Mouse (Mus musculus) heart, adult 9 months (tissue): ENCODE results near the gene Syce3.

Experiments
- DNase-seq, 2 experiments: peaks; one replicate each; pipeline ENCODE4 v3.0.0; 2022; ENCODE audit warnings: low spot score in 2 of 2

Syce3 gene

DNA sequence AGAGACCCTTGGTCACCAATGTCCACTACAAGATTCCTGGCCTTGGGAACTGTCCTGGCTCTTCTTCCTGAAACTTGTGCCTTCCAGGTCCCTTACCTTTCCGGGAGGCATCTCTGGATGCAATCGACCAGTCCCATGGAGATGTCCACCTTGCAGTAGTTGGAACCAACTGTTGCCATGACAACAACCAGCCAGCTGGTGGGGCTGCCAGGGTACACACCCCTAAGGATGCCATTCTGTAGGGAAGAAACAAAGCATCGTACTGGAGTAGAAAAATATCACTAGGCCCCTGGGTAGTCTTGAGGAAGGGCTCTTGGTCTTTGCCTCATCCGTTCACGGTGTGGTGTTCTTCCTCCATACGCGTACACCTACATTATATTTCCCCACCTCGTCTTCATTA lies 14.3 kb upstream of the Syce3 start:
- no peak for DNase-seq

DNA sequence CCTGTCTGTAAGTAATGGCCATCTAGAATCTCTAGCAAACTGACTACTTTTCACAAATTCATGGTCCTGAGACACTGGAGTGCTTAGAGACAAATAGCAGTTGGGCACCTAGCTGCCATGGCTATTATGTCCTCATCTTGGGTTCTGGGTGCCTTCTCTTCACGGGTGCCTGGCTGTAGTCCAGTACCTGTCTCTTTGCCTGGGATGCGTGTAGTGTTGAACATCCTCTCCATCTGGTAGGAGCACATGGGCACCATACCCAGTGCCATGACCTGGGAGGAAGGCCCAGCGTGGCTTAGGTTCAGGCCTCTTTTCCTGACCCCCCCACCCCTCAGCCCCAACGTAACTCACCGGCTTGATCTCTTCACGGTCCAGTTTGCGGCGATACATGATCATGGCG lies 11.6 kb upstream of the Syce3 start:
- DNase-seq: no peak

- DNase-seq: peak; percentile 51 to 64
Observed at GRCm38 (mm10) chr15:89415282-89415681, 5.0 kb upstream of the Syce3 start.

DNA sequence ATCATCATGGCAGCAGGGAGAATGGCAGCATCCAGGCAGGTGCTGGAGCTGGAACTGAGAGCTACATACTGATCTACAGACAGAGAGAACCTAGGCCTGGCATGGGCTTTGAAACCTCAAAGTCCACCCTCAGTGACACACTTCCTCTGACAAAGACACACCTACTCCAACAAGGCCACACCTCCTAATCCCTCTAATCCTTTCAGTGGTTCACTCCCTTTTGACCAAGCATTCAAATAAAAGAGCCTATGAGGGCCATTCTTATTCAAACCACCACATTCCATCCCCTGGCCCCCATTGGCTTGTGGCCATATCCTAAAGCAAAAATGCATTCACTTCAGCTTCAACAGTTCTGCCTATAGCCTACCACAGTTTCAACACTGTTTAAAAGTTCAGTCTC lies 3.6 kb downstream of the Syce3 start:
- no peak for DNase-seq

- no peak for DNase-seq
Observed at GRCm38 (mm10) chr15:89404831-89405623, 5.3 kb downstream of the Syce3 start.

DNA sequence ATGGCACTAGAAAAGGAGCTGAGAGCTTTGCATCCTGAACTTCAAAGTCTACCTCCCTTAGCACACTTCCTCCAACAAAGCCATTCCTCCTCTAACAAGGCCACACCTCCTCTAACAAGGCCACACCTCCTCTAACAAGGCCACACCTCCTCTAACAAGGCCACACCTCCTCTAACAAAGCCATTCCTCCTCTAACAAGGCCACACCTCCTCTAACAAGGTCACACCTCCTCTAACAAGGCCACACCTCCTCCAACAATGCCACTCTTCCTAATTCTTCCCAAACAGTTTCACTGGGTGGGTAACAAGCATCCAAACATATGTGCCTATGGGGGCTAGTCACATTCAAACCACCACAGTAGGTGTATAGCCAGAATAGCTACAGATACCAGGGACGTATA lies 7.8 kb downstream of the Syce3 start:
- no peak for DNase-seq

GRCm38 (mm10) chr15:89399716-89400115 lies 10.6 kb downstream of the Syce3 start:
- DNase-seq: no peak

DNA sequence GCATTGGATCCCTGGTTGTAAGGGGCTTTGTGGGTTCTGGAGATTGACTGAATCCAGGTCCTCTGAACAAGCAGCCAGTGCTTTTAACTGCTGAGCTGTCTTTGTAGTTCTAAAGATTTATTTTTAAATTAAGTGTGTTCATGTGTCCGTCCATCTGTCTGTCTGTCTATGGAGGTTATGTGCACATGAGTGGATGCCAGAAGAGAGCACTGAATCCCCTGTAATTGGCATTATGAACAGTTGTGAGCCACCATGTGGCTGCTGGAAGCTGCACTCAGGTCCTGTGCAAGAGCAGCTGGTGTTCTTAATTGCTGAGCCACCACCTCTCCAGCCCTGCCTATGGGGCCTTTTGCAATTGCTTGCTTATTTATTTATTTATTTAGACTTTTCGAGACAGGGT lies 12.2 kb downstream of the Syce3 start:
- no peak for DNase-seq

- no peak for DNase-seq
Observed at GRCm38 (mm10) chr15:89396883-89397282, 13.4 kb downstream of the Syce3 start.

DNA sequence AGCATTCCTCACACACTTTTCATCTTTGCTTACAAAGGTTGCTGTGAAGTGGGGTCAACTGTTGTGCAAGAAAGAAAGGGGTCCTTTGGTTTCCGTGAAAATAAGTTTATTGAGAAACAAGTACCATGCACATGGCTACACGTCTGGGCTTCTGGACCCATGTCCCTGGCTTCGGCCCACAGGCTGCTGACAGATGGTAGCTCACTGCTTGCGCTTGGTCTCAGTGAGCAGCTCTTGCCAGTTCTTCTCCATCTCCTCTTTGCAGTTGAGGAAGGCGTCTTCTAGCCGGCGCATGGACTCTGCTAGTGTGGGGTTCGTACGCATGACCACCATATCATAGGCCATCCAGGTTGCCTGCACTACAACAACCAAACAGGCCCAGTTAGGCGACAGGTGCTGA lies 20.2 kb downstream of the Syce3 start:
- DNase-seq: no peak

DNA sequence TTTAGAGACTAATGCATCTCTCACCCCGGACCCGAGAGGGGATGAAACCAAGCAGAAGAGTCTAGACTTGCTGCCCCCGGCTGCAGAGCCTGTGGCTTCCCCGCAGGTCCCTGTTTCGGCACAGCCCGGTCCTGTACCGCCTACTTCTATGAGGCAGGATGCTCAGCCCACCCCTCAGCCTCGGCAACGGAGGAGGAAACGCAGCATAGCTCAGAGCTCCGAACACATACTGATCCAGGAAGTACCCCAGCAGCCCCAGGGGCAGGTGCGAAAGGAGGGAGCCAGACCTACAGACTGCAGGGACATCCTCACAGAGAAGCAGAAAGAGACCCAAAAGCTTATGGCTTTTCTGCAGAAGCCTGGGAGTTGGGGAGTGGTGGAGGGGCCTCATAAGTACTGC lies 23.2 kb downstream of the Syce3 start:
- no peak for DNase-seq

- no peak for DNase-seq
Observed at GRCm38 (mm10) chr15:89384617-89385016, 25.7 kb downstream of the Syce3 start, which contains the start of gene Klhdc7b. Gene Klhdc7b (plus strand): TSS chr15:89384917.

GRCm38 (mm10) chr15:89379429-89379828 lies 30.9 kb downstream of the Syce3 start:
- DNase-seq: no peak

DNA sequence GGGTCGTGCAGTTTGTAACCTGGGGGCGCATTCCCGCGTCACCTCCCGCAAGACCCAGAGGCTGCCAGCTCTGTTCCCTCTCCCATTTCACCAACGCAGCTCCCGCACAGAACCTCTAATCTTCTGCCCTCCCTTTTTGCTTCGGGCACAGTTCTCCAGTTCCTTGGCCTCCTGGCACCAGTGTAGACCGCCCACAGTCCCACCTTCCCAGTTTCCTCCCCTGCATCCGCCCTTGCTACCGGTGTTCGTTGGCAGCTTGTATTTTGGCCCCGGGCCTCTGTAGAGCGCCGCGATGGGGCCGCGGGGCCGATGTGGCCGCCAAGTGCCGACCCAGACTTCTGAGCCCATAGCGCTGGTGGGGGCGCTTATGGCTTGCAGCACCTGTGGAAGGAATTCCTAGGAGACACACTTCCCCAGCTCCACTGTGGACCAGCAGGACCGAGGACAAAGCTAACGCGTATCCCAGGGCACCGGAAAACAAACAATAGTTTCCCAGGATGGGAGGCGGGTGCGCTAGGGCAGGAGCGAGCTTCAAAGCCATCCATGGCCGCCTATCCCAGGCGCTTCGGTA lies 31.4 kb downstream of the Syce3 start, which contains the start of gene Odf3b:
Odf3b (minus strand) TSS at position 452 of the 571 bp plus-strand sequence.
- peak; percentile 69 to 72 for DNase-seq

- no peak for DNase-seq
Observed at GRCm38 (mm10) chr15:89377938-89378828, 32.1 kb downstream of the Syce3 start.

DNA sequence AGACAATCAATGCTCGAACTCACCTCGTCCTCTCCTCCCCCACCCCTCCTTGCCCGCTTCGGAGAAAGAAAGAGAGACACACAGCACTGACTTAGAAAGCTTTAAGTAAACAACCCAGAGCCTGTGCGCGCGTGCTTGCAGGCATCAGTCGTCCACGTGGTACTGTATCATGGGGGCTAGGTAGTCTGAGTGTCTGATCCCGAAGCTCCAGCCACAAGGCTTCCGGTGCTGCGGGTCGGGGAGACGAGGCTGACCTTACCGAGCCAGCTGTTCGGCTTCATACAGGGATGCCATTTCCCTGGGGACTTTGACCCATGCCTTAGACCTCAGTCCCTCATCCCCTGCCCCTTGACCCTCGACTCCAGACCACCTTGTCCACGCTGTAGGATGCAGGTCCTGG lies 32.9 kb downstream of the Syce3 start:
- DNase-seq: no peak

- DNase-seq: no peak
Observed at GRCm38 (mm10) chr15:89376957-89377356, 33.3 kb downstream of the Syce3 start, which contains the start of gene Tymp. Gene Tymp (minus strand): TSS chr15:89377039.

GRCm38 (mm10) chr15:89376040-89376439 lies 34.3 kb downstream of the Syce3 start:
- DNase-seq: no peak

GRCm38 (mm10) chr15:89374801-89375534 lies 35.3 kb downstream of the Syce3 start:
- DNase-seq: no peak

DNA sequence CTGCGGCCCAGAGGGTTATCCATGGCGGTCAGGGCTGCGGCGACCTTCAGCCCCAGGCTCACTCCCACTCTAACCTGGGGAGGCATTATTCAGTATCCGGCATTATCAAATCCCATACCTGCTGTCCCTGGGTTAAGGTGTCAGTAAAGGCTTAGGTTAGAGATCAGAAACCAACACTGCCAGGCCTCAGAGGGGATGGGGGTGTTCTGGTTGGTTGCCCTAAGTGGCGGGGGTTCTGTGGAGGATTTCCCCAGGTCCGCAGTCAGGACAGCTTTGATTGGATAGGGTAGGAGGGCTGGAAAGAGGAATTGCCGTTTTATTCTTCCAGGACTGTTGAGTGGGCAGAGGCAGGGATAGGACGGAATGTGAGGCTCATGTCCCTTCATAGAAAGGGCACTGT lies 36.0 kb downstream of the Syce3 start:
- DNase-seq: no peak

DNA sequence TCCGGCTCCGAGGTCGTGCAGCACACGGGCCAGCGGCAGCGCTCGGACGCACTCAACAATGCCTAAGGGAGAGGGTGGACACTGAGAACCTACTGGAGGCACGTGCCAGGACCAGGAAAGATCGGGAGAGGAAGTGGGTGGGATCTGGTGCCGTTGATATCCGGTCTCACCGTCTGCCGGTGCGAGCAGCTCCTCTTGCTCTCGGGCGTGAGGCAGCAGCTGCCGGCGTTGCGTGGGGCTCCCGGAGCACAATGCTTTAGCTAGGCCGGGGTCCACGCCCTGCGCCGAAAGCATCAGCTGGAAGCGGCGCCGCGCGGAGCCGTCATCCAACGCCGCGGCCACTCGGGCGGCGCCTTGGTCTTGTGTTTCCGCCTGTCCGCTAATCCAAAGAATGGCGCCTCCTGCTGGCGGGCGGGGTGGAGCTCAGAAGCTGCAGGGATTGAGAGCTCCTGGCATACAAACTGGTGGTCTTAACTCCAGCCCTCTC lies 36.5 kb downstream of the Syce3 start, which contains the start of gene Sco2:
Sco2 (minus strand) TSS at position 85 of the 487 bp plus-strand sequence.
- peak; percentile 89 to 92 for DNase-seq
